Mouse (Mus musculus): ENCODE measurements around the gene Robo4. TPM values are rescaled to one million over a fixed set of nuclear protein-coding genes. Genes with fewer than 3 reads are reported as not detected.
A peak's percentile ranks its signal among the peaks of the same experiment; 100 is the strongest.

Gene Robo4
- polyA plus RNA-seq, 1 experiment from 2014 or later, result 23.7 TPM

DNA sequence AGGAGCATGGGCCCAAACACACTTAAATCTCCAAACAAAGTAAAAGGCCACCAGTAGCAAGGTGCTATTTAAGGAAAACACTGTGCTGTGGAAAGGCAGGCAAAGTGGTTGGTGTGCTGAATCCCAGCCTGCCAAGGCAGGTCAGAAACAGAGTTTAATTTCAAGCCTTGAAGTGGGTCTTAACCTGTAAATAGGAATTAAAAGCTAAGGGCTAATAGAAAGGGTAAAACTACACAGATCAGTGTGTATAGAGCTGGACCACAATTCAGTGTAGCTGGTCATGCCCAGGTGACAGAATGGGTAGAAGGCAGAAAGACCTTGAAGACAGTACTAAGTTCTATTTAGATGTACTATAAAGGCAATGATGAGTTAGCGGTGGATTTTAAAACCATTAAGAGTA is 55.5 kb downstream of the Robo4 start:
- no peaks in the 10 kb centered on the region for H3K9me3 ChIP-seq
- 78% methylated on average over 1 of the region's 1 CpGs for WGBS
- no peak overlapping the region for H3K27ac ChIP-seq
- peaks cover 35% of the 10 kb centered on the region for H3K4me1 ChIP-seq
- ATAC-seq (ENCODE audit: borderline replicate concordance, extremely low read depth, low FRiP score, low TSS enrichment), result no peak
- H3K9ac ChIP-seq, result no peak overlapping the region
- H3K36me3 ChIP-seq, result no peaks in the 10 kb centered on the region
- H3K27me3 ChIP-seq, result peaks cover 99% of the 10 kb centered on the region
- H3K4me3 ChIP-seq, result no peak overlapping the region
- no peak overlapping the region for H3K4me2 ChIP-seq

DNA sequence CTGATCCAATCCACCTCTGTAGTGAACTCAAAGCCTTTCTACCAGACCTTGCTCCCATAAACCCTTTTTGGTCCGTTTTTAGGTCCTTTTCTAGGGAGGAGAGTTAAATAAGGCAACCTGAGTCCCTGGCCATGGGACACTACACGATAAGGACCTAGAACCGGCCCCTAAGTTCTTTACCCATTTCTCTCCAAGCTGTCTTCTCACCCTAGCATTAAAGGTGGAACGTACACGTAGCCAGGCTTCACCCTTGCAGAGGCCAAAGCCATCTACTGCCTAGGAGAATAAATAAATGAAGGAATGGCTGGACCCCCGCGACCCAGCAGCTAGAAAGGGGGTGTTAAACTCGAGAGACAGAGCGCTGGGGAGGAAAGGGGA is 58.0 kb downstream of the Robo4 start:
- no peaks in the 10 kb centered on the region for H3K9me3 ChIP-seq
- WGBS, result 2% methylated on average over 9 of the region's 9 CpGs
- peaks cover 86% of the 10 kb centered on the region for H3K27me3 ChIP-seq
- no peak overlapping the region for H3K27ac ChIP-seq
- H3K9ac ChIP-seq, result no peak overlapping the region
- no peak for ATAC-seq (ENCODE audit: borderline replicate concordance, extremely low read depth, low FRiP score, low TSS enrichment)
- peaks cover 24% of the 10 kb centered on the region for H3K4me1 ChIP-seq
- H3K4me2 ChIP-seq, result peak overlapping the region; percentile 96
- no peaks in the 10 kb centered on the region for H3K36me3 ChIP-seq
- peak overlapping the region; percentile 46 for H3K4me3 ChIP-seq

DNA sequence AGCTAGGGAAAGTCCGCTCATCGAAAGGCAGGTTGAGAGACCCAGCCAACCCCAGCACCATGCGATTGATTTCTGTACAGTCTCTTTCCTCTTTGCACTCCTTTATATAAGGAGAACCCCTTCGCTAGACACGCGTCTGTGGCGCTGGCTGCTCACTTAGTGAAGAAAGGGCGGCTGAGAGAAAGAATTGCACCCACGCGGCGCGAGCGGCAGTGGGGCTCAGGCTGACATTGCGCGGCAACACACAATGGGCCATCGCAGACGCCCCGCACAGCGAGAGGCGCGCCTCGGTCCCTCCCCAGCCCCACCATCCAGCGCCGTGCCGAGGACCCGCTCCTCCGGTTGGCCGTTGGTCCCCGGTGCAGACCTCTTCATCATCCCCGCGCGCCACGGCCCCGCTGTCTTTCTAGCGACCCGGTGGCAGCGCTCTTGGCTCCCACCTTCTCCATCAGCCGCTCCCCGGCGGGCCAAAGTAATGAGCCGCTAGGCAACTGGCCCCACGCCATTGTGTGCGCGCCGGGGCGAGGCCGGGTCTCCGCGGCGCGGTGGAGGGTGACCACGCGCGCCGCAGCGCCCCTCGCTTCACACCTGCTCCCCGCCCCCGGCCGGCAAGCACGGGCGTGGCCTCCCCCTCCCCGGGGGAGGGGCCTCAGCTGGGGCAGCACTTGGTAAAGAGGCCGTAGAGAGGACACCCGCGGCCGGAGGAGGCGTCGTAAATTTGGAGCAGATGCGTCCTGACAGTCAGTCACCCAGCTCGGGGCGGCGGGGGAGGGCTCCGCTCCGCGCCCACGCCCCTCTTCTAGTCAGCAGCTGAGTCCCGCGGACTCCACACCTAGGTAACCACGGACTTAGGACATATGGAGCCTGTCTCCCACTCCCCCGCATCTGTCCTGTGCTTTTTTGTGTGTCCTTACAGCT is 58.6 kb downstream of the Robo4 start:
- Histone ChIP-seq H3K36me3 (no peaks in the 10 kb centered on the region), H3K9ac (0 out of 2 replicates have a peak overlapping the region, but pooled peaks have one; percentile 18), H3K4me1 (peaks cover 24% of the 10 kb centered on the region), H3K4me2 (peak overlapping the region; percentile 96), H3K9me3 (no peaks in the 10 kb centered on the region), H3K4me3 (peak overlapping the region; percentile 46), H3K27me3 (peaks cover 80% of the 10 kb centered on the region), H3K27ac (no peak overlapping the region)
- under 1% methylated on average over 70 of the region's 81 CpGs for WGBS
- peak; percentile 64; the same call in 1 of the 2 replicates for ATAC-seq (ENCODE audit: borderline replicate concordance, extremely low read depth, low FRiP score, low TSS enrichment)

DNA sequence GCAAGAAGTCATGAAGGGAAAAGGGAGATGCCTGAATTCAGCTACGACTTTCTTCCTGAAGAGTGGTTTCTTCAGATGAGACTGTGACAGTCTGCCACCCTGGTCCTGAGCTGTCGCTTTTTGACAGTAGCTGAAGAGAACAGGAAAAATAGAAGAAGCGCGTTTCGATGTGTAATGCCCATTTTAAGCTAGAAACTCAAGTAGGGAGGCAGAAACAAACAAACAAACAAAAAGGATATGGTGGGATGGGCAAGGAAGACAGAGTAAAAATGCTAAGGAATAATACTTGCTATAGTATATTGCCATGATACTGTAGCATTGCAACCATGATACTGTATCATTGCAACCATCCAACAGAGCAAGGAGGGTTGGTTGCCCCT is 59.3 kb downstream of the Robo4 start:
- Histone ChIP-seq H3K4me3 (peak overlapping the region; percentile 46), H3K36me3 (no peaks in the 10 kb centered on the region), H3K4me1 (peaks cover 22% of the 10 kb centered on the region), H3K4me2 (peak overlapping the region; percentile 96), H3K9me3 (no peaks in the 10 kb centered on the region), H3K27ac (no peak overlapping the region), H3K9ac (no peak overlapping the region), H3K27me3 (peaks cover 73% of the 10 kb centered on the region)
- WGBS, result 13% methylated on average over 5 of the region's 5 CpGs
- ATAC-seq (ENCODE audit: borderline replicate concordance, extremely low read depth, low FRiP score, low TSS enrichment), result no peak

DNA sequence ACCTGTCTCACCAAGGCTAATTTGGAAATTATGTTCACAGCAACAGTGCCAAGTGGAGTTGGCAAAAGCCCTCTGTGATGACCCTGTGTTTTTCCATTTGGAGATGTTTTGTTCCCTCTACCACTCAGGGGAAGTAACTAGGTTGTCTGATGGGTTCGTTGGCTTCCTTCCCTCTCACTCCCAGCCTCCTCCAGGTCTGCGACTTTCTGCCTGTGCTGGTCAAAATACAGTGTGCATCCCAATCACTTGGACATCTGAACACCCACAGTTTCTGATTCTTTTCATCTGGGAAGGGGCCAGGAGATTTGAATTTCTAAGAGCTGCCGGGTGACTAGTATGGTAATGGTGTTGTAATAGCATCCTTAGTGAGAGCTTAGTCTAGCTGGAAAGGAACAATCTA is 59.9 kb downstream of the Robo4 start:
- Histone ChIP-seq H3K4me1 (peaks cover 16% of the 10 kb centered on the region), H3K9me3 (no peaks in the 10 kb centered on the region), H3K4me3 (no peak overlapping the region), H3K27me3 (peaks cover 67% of the 10 kb centered on the region), H3K9ac (no peak overlapping the region), H3K27ac (no peak overlapping the region), H3K36me3 (no peaks in the 10 kb centered on the region), H3K4me2 (no peak overlapping the region)
- ATAC-seq (ENCODE audit: borderline replicate concordance, extremely low read depth, low FRiP score, low TSS enrichment), result no peak
- 19% methylated on average over 3 of the region's 3 CpGs for WGBS

DNA sequence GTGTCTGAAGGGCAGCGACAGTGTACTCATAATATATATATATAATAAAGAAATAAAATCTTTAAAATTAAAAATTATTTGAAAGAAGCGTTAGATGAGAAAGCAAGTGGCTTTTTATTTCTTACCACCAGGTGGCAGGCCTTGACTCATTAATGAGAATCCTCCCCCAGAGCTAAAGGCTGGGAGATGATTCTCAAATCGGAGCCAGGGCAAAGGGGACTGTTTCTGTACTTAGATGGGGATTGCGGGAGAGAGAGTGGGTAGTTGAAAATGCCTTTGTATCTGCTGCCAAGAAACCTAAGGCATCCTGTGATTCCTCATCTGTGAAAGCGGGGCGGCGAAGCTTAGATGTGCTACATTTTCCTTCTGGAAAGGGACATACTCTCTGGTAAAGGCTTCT is 61.1 kb downstream of the Robo4 start:
- ATAC-seq (ENCODE audit: borderline replicate concordance, extremely low read depth, low FRiP score, low TSS enrichment), result no peak
- no peak overlapping the region for H3K4me2 ChIP-seq
- no peak overlapping the region for H3K27ac ChIP-seq
- H3K9ac ChIP-seq, result no peak overlapping the region
- no peak overlapping the region for H3K4me3 ChIP-seq
- no peaks in the 10 kb centered on the region for H3K36me3 ChIP-seq
- H3K4me1 ChIP-seq, result peaks cover 13% of the 10 kb centered on the region
- WGBS, result 10% methylated on average over 7 of the region's 7 CpGs
- H3K27me3 ChIP-seq, result peaks cover 55% of the 10 kb centered on the region
- H3K9me3 ChIP-seq, result no peaks in the 10 kb centered on the region

Other genes starting within 250 kb of the Robo4 start
- gene Tmem218, start 193.7 kb upstream of the Robo4 start, polyA plus RNA-seq (2015; fragmentation: Nextera tagmentation; extraction: Ambion mirVana), result 12.3 and 13.6 TPM in 2 replicates
- gene Slc37a2, start 146.2 kb upstream of the Robo4 start, polyA plus RNA-seq (2015; fragmentation: Nextera tagmentation; extraction: Ambion mirVana), result 1.1 and 1.6 TPM in 2 replicates
- 9.0 and 9.3 TPM in 2 replicates for gene Ccdc15, start 53.5 kb upstream of the Robo4 start, polyA plus RNA-seq (2015; fragmentation: Nextera tagmentation; extraction: Ambion mirVana)
- gene Hepacam, start 34.5 kb upstream of the Robo4 start, polyA plus RNA-seq (2015; fragmentation: Nextera tagmentation; extraction: Ambion mirVana), result 0.11 and 0.14 TPM in 2 replicates
- gene Robo3, start 31.3 kb downstream of the Robo4 start, polyA plus RNA-seq (2015; fragmentation: Nextera tagmentation; extraction: Ambion mirVana), result 0.18 and 0.21 TPM in 2 replicates
- 26.1 and 26.9 TPM in 2 replicates for gene Msantd2, start 87.4 kb downstream of the Robo4 start, polyA plus RNA-seq (2015; fragmentation: Nextera tagmentation; extraction: Ambion mirVana)
- gene Esam, start 126.2 kb downstream of the Robo4 start, polyA plus RNA-seq (2015; fragmentation: Nextera tagmentation; extraction: Ambion mirVana), result 167 and 178 TPM in 2 replicates
- 26.5 and 33.3 TPM in 2 replicates for gene Vsig2, start 137.4 kb downstream of the Robo4 start, polyA plus RNA-seq (2015; fragmentation: Nextera tagmentation; extraction: Ambion mirVana)
- 7.0 and 8.1 TPM in 2 replicates for gene Nrgn, start 151.0 kb downstream of the Robo4 start, polyA plus RNA-seq (2015; fragmentation: Nextera tagmentation; extraction: Ambion mirVana)
- 11.6 and 13.0 TPM in 2 replicates for gene Siae, start 153.8 kb downstream of the Robo4 start, polyA plus RNA-seq (2015; fragmentation: Nextera tagmentation; extraction: Ambion mirVana)
- 8.2 and 8.4 TPM in 2 replicates for gene Spa17, start 211.8 kb downstream of the Robo4 start, polyA plus RNA-seq (2015; fragmentation: Nextera tagmentation; extraction: Ambion mirVana)

All from lung, embryonic 15.5 days (tissue).